Mouse (Mus musculus) cerebellum, adult (tissue): ENCODE data around the gene Scn7a.

Experiments used
- ATAC-seq: cut with Nextera tagmentation; 2 replicates; pipeline ENCODE4 v1.9.2; 2017; ENCODE audit warnings: mild to moderate bottlenecking, moderate library complexity, mixed read lengths; ENCODE audit not compliant: insufficient number of reproducible peaks, low FRiP score, low TSS enrichment

Scn7a gene

GRCm38 (mm10) chr2:66784765-66785164 lies at the start of gene Scn7a:
Gene Scn7a, minus strand, starts transcription at chr2:66784914.
- no peak for ATAC-seq

- no peak for ATAC-seq
Observed at GRCm38 (mm10) chr2:66827729-66828128, 43.0 kb upstream of the Scn7a start.

- no peak for ATAC-seq
Observed at GRCm38 (mm10) chr2:66819862-66820559, 35.3 kb upstream of the Scn7a start.

- peak; percentile 49; the same call in 1 of the 2 replicates for ATAC-seq
Observed at GRCm38 (mm10) chr2:66799676-66800249, 15.0 kb upstream of the Scn7a start.

GRCm38 (mm10) chr2:66797493-66797892 lies 12.8 kb upstream of the Scn7a start:
- no peak for ATAC-seq

- no peak for ATAC-seq
Observed at GRCm38 (mm10) chr2:66791629-66792028, 6.9 kb upstream of the Scn7a start.

GRCm38 (mm10) chr2:66780884-66781283 lies 3.8 kb downstream of the Scn7a start:
- no peak for ATAC-seq

GRCm38 (mm10) chr2:66767980-66768379 lies 16.7 kb downstream of the Scn7a start:
- ATAC-seq = no peak

GRCm38 (mm10) chr2:66765170-66765569 lies 19.5 kb downstream of the Scn7a start:
- no peak for ATAC-seq

- ATAC-seq = no peak
Observed at GRCm38 (mm10) chr2:66762905-66763304, 21.8 kb downstream of the Scn7a start.

- peak; percentile 81 for ATAC-seq
Observed at GRCm38 (mm10) chr2:66728002-66728401, 56.7 kb downstream of the Scn7a start.

GRCm38 (mm10) chr2:66727585-66727974 lies 57.1 kb downstream of the Scn7a start:
- peak; percentile 86 for ATAC-seq

GRCm38 (mm10) chr2:66726878-66727584 lies 57.7 kb downstream of the Scn7a start:
- peak; percentile 65 for ATAC-seq

GRCm38 (mm10) chr2:66712071-66712470 lies 72.6 kb downstream of the Scn7a start:
- ATAC-seq = no peak

GRCm38 (mm10) chr2:66692300-66692699 lies 92.4 kb downstream of the Scn7a start:
- ATAC-seq = no peak

- ATAC-seq = no peak
Observed at GRCm38 (mm10) chr2:66661988-66662387, 122.7 kb downstream of the Scn7a start.

- ATAC-seq = no peak
Observed at GRCm38 (mm10) chr2:66656430-66656829, 128.3 kb downstream of the Scn7a start.

- ATAC-seq = no peak
Observed at GRCm38 (mm10) chr2:66655431-66655830, 129.3 kb downstream of the Scn7a start.

GRCm38 (mm10) chr2:66644384-66644783 lies 140.3 kb downstream of the Scn7a start:
- ATAC-seq = peak; percentile 75

GRCm38 (mm10) chr2:66634580-66635359 lies 149.9 kb downstream of the Scn7a start, which contains the start of gene Scn9a:
Gene Scn9a, minus strand, starts transcription at chr2:66634962.
- ATAC-seq = peak; percentile 91

- ATAC-seq = no peak
Observed at GRCm38 (mm10) chr2:66632728-66633127, 152.0 kb downstream of the Scn7a start.
